Mouse (Mus musculus): Measurements from ENCODE around the gene Gm20830. TPM values are rescaled to one million over a fixed set of nuclear protein-coding genes. Genes with fewer than 3 reads are reported as not detected.
"Not testable (repeated sequence)": the region's sequence is repeated elsewhere in the genome, so short reads cannot be mapped to it uniquely, and the experiment has no call there.

Gm20830 gene
- total RNA-seq (2021), result not detected
- long read RNA-seq, experiment 1, result 0 reads
- long read RNA-seq, experiment 2, result 0 reads

DNA sequence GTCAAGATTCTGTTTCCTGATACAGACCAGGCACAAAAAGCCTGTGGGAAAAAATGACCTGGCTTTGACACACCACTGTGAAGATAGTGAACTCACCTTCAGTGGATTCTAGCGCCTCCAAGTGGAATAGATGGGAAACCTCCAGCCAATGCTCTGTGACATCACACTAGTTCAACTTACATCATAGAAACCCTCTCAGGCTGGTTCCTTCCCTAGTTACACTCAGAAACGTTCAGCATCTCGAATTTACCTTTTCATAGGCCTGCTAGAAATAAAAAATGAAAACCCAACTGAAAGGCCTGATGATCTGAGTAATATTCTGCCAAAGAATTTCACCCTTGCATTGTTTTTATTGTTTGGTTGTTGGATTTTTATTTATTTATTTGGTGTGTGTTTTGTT is at the start of gene Gm20830:
Gm20830 (minus strand) TSS at position 101 of the 400 bp plus-strand sequence.
- DNase-seq, result not testable (repeated sequence)

Other genes starting within 250 kb of the Gm20830 start
- not detected for gene Gm21719, start 235.4 kb downstream of the Gm20830 start, total RNA-seq (2021)

Data from gastrocnemius, postnatal 25 days (tissue).